Mouse (Mus musculus) liver, embryonic 14.5 days (tissue): ENCODE measurements at regions not wholly inside any gene's neighbourhood (a gene's known extent, or its start where the extent isn't known, plus 50 kb on each side); places are given as distances from the start of the nearest gene placed in this dataset.

ENCODE experiments used
- ATAC-seq: fragments of 200-750 bp; cut with Nextera tagmentation; 2 replicates; pipeline ENCODE4 v1.8.0; 2017; ENCODE audit warnings: moderate number of reproducible peaks, mild to moderate bottlenecking, moderate library complexity; ENCODE audit not compliant: insufficient read depth
- DNase-seq, 3 experiments: peaks; one replicate each; pipeline ENCODE4 v3.0.0-alpha.2; 2012 to 2013; ENCODE audit warnings: low read depth in 3 of 3, low spot score in 3 of 3
- H3K27ac ChIP-seq: fragments of 300-500 bp; sonication (generic); 2 replicates; pipeline ENCODE4 v1.5.1; 2014; ENCODE audit warnings: moderate library complexity, mild to moderate bottlenecking, control low read depth, inconsistent platforms
- H3K27me3 ChIP-seq: fragments of 300-500 bp; sonication (generic); 2 replicates; pipeline ENCODE4 v1.6.1; 2014; ENCODE audit warnings: mild to moderate bottlenecking, low read length, moderate library complexity; ENCODE audit not compliant: control insufficient read depth, insufficient read depth
- H3K36me3 ChIP-seq: fragments of 300-500 bp; sonication (generic); replicated peaks from 2 replicates; pipeline ENCODE4 v1.6.1; 2014; ENCODE audit warnings: low read depth; ENCODE audit not compliant: control insufficient read depth, insufficient read depth
- H3K4me1 ChIP-seq, 2 experiments: fragments of 200-500 bp in 1 of 2; fragments of 300-500 bp in 1 of 2; sonication (generic) in 1 of 2; replicated peaks; 2 replicates each; pipeline ENCODE4 v1.6.1; 2012 to 2014; ENCODE audit warnings: antibody characterized with exemption in 1 of 2, inconsistent platforms in 1 of 2, low read length in 1 of 2; ENCODE audit not compliant: control insufficient read depth in 2 of 2, insufficient read depth in 2 of 2
- H3K4me2 ChIP-seq: fragments of 300-500 bp; sonication (generic); 2 replicates; pipeline ENCODE4 v1.6.1; 2014; ENCODE audit warnings: low read depth, mild to moderate bottlenecking, control low read depth, moderate library complexity
- H3K4me3 ChIP-seq, 2 experiments: fragments of 200-500 bp in 1 of 2; fragments of 300-500 bp in 1 of 2; sonication (generic) in 1 of 2; 2 replicates each; pipeline ENCODE4 v1.5.1; 2012 to 2014; ENCODE audit warnings: low read depth in 2 of 2, low read length in 2 of 2, mild to moderate bottlenecking in 2 of 2, control low read depth in 1 of 2, inconsistent platforms in 1 of 2, moderate library complexity in 1 of 2; ENCODE audit not compliant: insufficient read depth in 1 of 2
- H3K9ac ChIP-seq: fragments of 300-500 bp; sonication (generic); replicated peaks from 2 replicates; pipeline ENCODE4 v1.6.1; 2014; ENCODE audit warnings: mild to moderate bottlenecking, control low read depth, moderate library complexity
- H3K9me3 ChIP-seq: fragments of 300-500 bp; sonication (generic); 2 replicates; pipeline ENCODE4 v1.6.1; 2016; ENCODE audit warnings: low read length, mixed read lengths; ENCODE audit not compliant: control insufficient read depth
- CTCF ChIP-seq: IDR thresholded peaks from 2 replicates; pipeline ENCODE4 v1.5.1; 2016; ENCODE audit warnings: antibody characterized with exemption, low read depth, control low read depth
- EP300 ChIP-seq: IDR thresholded peaks from 2 replicates; pipeline ENCODE4 v1.6.1; 2016; ENCODE audit warnings: antibody characterized with exemption, low read depth
- WGBS: fragments of 180-500 bp; shearing (Covaris S2); extraction: QIAGEN DNeasy Blood & Tissue Kit; methylation state at CpG from one replicate; pipeline ENCODE4 v1.1.7; 2014; ENCODE audit not compliant: insufficient replicate concordance; 5-methylcytosine and 5-hydroxymethylcytosine counted together

DNA sequence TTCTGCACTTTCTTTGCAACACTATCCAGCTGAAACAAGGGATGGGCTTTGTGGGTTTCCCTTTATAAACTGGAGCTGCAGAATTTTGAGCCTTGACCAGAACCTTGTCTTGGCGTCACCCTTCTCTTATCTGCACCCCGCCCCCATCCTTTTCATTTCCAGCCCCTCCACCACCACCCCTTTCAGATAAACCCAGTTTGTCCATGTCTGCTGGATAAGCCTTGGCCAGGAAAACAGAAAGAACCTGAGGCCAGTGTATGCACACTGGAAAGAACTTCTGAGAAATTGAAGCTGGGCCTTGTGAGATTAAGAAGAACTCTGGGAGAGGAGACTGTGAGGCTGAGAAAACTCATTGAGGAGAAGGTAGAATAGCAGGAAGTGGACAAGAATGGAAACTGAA is 192.8 kb downstream of the Rpl36a-ps1 start:
- Histone ChIP-seq H3K27me3 (no peaks in the 10 kb centered on the region), H3K36me3 (no peaks in the 10 kb centered on the region), H3K4me1 (no peaks in the 10 kb centered on the region), H3K4me3 (no peak overlapping the region), H3K9me3 (no peaks in the 10 kb centered on the region), H3K9ac (no peak overlapping the region), H3K27ac (no peak overlapping the region), H3K4me2 (no peak overlapping the region)
- WGBS = 25% methylated on average over 2 of the region's 2 CpGs
- TF ChIP-seq CTCF (no peak), EP300 (no peak)
- DNase-seq (no peak), ATAC-seq (no peak)

DNA sequence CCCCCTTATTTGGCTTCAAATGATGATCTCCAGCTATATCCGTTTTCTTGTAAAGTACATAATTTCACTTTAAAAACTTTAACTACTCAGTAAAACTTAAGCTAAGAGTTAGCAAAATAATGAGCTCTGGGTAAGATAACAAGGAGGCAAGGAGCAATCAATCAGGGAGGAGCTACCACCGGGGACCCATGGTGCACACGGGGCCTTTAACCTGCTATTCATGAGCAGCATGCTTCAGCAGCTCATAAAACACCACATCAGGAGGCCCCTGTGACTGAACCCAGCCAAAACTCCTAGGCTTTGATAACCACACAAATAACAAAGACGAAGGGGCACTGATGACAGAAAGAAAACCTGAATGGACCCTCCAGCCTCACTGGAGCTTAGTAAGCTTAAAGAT is 202.1 kb downstream of the Rpl36a-ps1 start:
- Histone ChIP-seq H3K4me2 (no peak overlapping the region), H3K4me1 (no peaks in the 10 kb centered on the region), H3K4me3 (no peak overlapping the region), H3K9ac (no peak overlapping the region), H3K27me3 (no peaks in the 10 kb centered on the region), H3K27ac (no peak overlapping the region), H3K9me3 (no peaks in the 10 kb centered on the region), H3K36me3 (no peaks in the 10 kb centered on the region)
- ATAC-seq (no peak), DNase-seq (no peak)
- TF ChIP-seq CTCF (no peak), EP300 (no peak)
- 57% methylated on average over 4 of the region's 4 CpGs for whole genome bisulfite sequencing

DNA sequence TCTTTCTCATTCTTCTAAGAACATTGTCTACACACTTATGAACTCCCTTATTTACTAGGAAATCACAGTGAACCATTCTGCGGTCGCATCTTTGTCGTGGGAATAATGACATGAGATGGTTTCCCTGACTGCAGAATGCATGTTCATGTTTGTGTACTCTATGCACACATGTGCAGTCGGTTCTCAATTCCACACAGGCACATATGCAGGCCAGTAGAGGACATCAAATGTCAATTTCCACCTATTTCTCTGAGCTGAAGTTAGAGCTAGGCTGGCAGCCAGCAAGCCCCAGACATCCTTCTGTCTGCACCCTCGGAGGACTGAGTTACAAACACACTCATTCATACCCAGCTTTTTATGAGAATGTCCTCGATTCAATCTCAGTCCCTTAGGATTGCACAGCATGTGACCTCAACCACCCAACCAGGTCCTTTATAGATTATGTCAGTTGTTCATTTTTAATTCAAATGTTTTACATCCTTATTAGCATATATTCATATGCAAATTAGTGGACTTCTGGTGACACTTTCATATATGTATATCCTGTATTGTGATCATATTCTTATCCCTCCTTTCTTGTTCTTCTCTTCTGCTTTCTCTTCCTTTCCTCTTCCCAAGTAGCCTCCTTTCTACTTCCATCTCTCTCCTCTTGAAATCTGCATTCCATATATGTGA is 202.7 kb downstream of the Rpl36a-ps1 start:
- Histone ChIP-seq H3K4me3 (no peak overlapping the region), H3K27me3 (no peaks in the 10 kb centered on the region), H3K4me2 (no peak overlapping the region), H3K27ac (no peak overlapping the region), H3K36me3 (no peaks in the 10 kb centered on the region), H3K9ac (no peak overlapping the region), H3K9me3 (no peaks in the 10 kb centered on the region), H3K4me1 (no peaks in the 10 kb centered on the region)
- TF ChIP-seq EP300 = no peak
- no peak for TF ChIP-seq CTCF
- DNase-seq = no peak
- 63% methylated on average over 6 of the region's 6 CpGs for WGBS
- ATAC-seq = no peak

DNA sequence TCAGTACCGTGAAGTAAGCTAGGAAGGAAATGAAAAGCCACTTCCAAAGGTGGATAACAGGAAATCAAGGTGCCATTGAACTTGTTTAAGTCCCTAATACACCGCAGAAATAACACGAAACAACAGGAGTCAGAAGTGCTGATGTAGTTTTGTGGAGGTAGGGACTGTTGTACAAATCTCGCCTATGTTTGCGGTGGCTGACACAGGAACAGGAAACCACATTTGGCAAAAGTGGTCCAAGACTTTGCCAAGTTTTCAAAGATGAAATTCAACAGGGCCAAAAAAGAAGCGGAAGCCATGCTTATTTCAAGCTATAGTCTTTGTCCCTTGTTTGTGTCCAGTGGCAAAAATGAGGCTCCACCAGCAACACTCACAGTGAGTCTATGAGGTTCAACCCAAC is 204.3 kb downstream of the Rpl36a-ps1 start:
- no peak for TF ChIP-seq EP300
- TF ChIP-seq CTCF = no peak
- H3K4me1 ChIP-seq = no peaks in the 10 kb centered on the region
- H3K9ac ChIP-seq = no peak overlapping the region
- no peak overlapping the region for H3K4me3 ChIP-seq
- no peak overlapping the region for H3K4me2 ChIP-seq
- no peaks in the 10 kb centered on the region for H3K9me3 ChIP-seq
- H3K27ac ChIP-seq = no peak overlapping the region
- ATAC-seq (no peak), DNase-seq (no peak)
- no peaks in the 10 kb centered on the region for H3K36me3 ChIP-seq
- 42% methylated on average over 6 of the region's 6 CpGs for WGBS
- no peaks in the 10 kb centered on the region for H3K27me3 ChIP-seq

DNA sequence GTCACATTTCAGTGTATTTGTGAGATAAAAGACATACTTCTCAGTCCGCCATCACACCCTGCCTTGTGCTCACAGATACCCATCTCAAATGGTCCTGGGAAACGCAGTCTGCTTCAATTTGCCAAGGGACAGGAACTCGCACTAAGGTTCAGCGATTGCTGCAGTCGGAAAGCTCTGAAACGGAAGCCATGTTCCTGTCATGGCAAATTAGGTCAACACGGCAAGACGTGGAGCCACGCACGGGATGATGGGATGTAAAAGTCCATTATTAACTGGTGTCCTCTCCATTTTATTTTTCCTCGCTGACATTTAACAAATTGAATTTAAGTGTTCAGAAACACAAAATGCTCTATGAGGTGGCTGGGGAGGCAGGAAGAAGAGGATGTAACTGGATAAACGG is 212.4 kb downstream of the Rpl36a-ps1 start:
- no peaks in the 10 kb centered on the region for H3K4me1 ChIP-seq
- 78% methylated on average over 12 of the region's 12 CpGs for WGBS
- no peak overlapping the region for H3K4me2 ChIP-seq
- H3K36me3 ChIP-seq = no peaks in the 10 kb centered on the region
- no peak overlapping the region for H3K4me3 ChIP-seq
- no peak for DNase-seq
- H3K27me3 ChIP-seq = no peaks in the 10 kb centered on the region
- no peak for TF ChIP-seq CTCF
- TF ChIP-seq EP300 = no peak
- H3K27ac ChIP-seq = no peak overlapping the region
- no peak overlapping the region for H3K9ac ChIP-seq
- no peak for ATAC-seq
- H3K9me3 ChIP-seq = no peaks in the 10 kb centered on the region
